Mouse (Mus musculus) heart, postnatal 0 days (tissue): ENCODE measurements at regions not wholly inside any gene's neighbourhood (a gene's known extent, or its start where the extent isn't known, plus 50 kb on each side); places are given as distances from the start of the nearest gene placed in this dataset.

ENCODE experiments used
- ATAC-seq: fragments of 200-750 bp; cut with Nextera tagmentation; 2 replicates; pipeline ENCODE4 v1.8.0; 2017; ENCODE audit warnings: low read depth, moderate number of reproducible peaks, moderate library complexity; ENCODE audit not compliant: insufficient read depth
- DNase-seq: peaks from one replicate; pipeline ENCODE4 v3.0.0-alpha.2; 2016; ENCODE audit warnings: low spot score
- H3K27ac ChIP-seq: fragments of 300-500 bp; sonication (generic); 2 replicates; pipeline ENCODE4 v1.5.1; 2014; ENCODE audit warnings: low read depth, mild to moderate bottlenecking
- H3K27me3 ChIP-seq: fragments of 300-500 bp; sonication (generic); 2 replicates; pipeline ENCODE4 v1.6.1; 2014; ENCODE audit warnings: low read length, mixed read lengths; ENCODE audit not compliant: control insufficient read depth, insufficient read depth
- H3K36me3 ChIP-seq: fragments of 300-500 bp; sonication (generic); replicated peaks from 2 replicates; pipeline ENCODE4 v1.6.1; 2014; ENCODE audit warnings: low read length, mixed read lengths; ENCODE audit not compliant: control insufficient read depth, insufficient read depth
- H3K4me1 ChIP-seq: fragments of 300-500 bp; sonication (generic); 2 replicates; pipeline ENCODE4 v1.6.1; 2014; ENCODE audit warnings: antibody characterized with exemption; ENCODE audit not compliant: control insufficient read depth, insufficient read depth
- H3K4me2 ChIP-seq: fragments of 300-500 bp; sonication (generic); 2 replicates; pipeline ENCODE4 v1.6.1; 2014; ENCODE audit warnings: low read depth, mild to moderate bottlenecking, low read length, moderate library complexity
- H3K4me3 ChIP-seq: fragments of 300-500 bp; sonication (generic); 2 replicates; pipeline ENCODE4 v1.5.1; 2014; ENCODE audit warnings: low read depth, low read length
- H3K9ac ChIP-seq: fragments of 300-500 bp; sonication (generic); replicated peaks from 2 replicates; pipeline ENCODE4 v1.6.1; 2014; ENCODE audit warnings: low read depth, low read length, mixed read lengths
- H3K9me3 ChIP-seq: fragments of 300-500 bp; sonication (generic); replicated peaks from 2 replicates; pipeline ENCODE4 v1.6.1; 2016; ENCODE audit warnings: low read length; ENCODE audit not compliant: control insufficient read depth
- CTCF ChIP-seq: IDR thresholded peaks from 2 replicates; pipeline ENCODE4 v1.5.1; 2016; ENCODE audit warnings: antibody characterized with exemption, control low read depth, low read depth
- EP300 ChIP-seq: IDR thresholded peaks from 2 replicates; pipeline ENCODE4 v1.6.1; 2016; ENCODE audit warnings: antibody characterized with exemption, low read depth
- WGBS: fragments of 180-500 bp; shearing (Covaris S2); extraction: QIAGEN DNeasy Blood & Tissue Kit; methylation state at CpG from one replicate; pipeline ENCODE4 v1.1.7; 2014; 5-methylcytosine and 5-hydroxymethylcytosine counted together

DNA sequence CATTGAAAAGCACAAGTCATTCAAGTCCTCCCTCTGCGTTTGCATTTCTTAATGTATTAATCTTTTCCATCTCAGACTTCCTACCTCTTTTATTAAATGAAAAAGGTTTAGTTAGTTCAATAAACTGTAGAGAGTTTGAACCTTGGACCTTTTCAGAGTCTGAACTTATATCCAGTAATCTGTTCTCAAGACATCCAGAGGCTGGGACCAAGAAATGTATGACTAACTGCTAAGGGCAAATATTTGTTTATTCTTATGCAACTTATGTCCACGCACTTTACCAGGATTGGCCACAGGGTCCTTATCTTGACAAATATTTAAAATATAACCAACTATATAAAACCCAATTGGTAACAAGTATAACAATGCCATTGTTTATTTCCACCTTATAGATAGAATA is 270.9 kb downstream of the Hsfy2 start:
- DNase-seq (no peak), ATAC-seq (no peak)
- no peak overlapping the region for H3K9ac ChIP-seq
- no peak overlapping the region for H3K27ac ChIP-seq
- no peaks in the 10 kb centered on the region for H3K27me3 ChIP-seq
- H3K9me3 ChIP-seq, result no peaks in the 10 kb centered on the region
- TF ChIP-seq CTCF, result no peak
- TF ChIP-seq EP300, result no peak
- H3K36me3 ChIP-seq, result no peaks in the 10 kb centered on the region
- H3K4me1 ChIP-seq, result no peaks in the 10 kb centered on the region
- H3K4me2 ChIP-seq, result no peak overlapping the region
- 75% methylated on average over 2 of the region's 2 CpGs for WGBS
- no peak overlapping the region for H3K4me3 ChIP-seq

DNA sequence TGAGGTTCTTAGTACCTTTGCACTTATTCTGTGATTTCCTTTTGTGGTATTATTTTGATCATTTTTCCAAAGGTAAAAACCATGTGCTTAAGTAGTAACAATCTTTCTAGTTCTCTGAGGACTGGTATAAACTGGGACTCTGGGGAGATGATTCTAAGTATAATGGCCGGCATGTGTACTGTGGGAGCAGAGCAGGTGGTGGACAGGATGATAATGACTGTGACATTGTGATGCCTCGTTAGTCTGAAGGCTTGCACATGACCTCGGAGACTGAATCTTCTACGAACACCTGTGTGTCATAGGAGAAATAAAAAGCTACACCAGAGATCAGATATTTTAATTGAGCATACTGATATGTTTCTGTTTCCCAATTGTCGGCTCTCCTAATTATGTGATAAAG is 276.4 kb downstream of the Hsfy2 start:
- Histone ChIP-seq H3K4me2 (no peak overlapping the region), H3K36me3 (no peaks in the 10 kb centered on the region), H3K9ac (no peak overlapping the region), H3K9me3 (no peaks in the 10 kb centered on the region), H3K4me1 (no peaks in the 10 kb centered on the region), H3K27ac (no peak overlapping the region), H3K27me3 (no peaks in the 10 kb centered on the region), H3K4me3 (no peak overlapping the region)
- ATAC-seq (no peak), DNase-seq (no peak)
- TF ChIP-seq CTCF, result no peak
- TF ChIP-seq EP300, result no peak
- WGBS, result 77% methylated on average over 5 of the region's 5 CpGs

DNA sequence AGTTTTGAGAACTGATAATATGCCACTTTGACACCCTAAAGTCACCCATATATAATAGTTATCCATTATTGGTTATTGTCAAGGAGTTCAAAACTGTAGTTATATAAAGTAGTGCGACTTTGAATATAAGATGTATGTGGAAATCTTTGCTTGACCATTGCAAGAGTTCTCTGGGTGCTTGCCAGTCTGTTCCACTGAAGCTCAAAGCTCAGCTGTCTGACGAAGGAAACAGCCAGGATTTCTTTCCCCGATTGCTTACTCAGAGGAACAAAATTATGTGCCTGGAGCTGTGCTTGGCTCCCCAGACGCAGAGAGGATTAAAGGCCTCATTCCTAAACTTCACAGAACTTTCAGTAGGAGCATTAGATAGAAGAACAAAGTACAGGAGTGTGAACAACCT is 290.6 kb downstream of the Hsfy2 start:
- DNase-seq, result no peak
- H3K4me2 ChIP-seq, result no peak overlapping the region
- no peaks in the 10 kb centered on the region for H3K9me3 ChIP-seq
- 63% methylated on average over 4 of the region's 4 CpGs for WGBS
- ATAC-seq, result no peak
- H3K27ac ChIP-seq, result no peak overlapping the region
- H3K36me3 ChIP-seq, result no peaks in the 10 kb centered on the region
- no peak overlapping the region for H3K4me3 ChIP-seq
- H3K27me3 ChIP-seq, result no peaks in the 10 kb centered on the region
- no peak overlapping the region for H3K9ac ChIP-seq
- H3K4me1 ChIP-seq, result no peaks in the 10 kb centered on the region
- TF ChIP-seq EP300, result no peak

GRCm38 (mm10) chr1:56344952-56345351 is 292.3 kb downstream of the Hsfy2 start:
- Histone ChIP-seq H3K27ac (no peak overlapping the region), H3K4me3 (no peak overlapping the region), H3K4me1 (no peaks in the 10 kb centered on the region), H3K27me3 (no peaks in the 10 kb centered on the region), H3K9ac (no peak overlapping the region), H3K4me2 (no peak overlapping the region), H3K9me3 (no peaks in the 10 kb centered on the region), H3K36me3 (no peaks in the 10 kb centered on the region)
- TF ChIP-seq CTCF (no peak), EP300 (no peak)
- ATAC-seq (no peak), DNase-seq (no peak)
- 57% methylated on average over 6 of the region's 6 CpGs for WGBS

GRCm38 (mm10) chr1:56327381-56327780 is 309.9 kb downstream of the Hsfy2 start:
- H3K27ac ChIP-seq, result no peak overlapping the region
- no peak for ATAC-seq
- TF ChIP-seq CTCF, result no peak
- TF ChIP-seq EP300, result no peak
- no peaks in the 10 kb centered on the region for H3K27me3 ChIP-seq
- H3K4me3 ChIP-seq, result no peak overlapping the region
- WGBS, result 65% methylated on average over 5 of the region's 5 CpGs
- no peak for DNase-seq
- H3K4me1 ChIP-seq, result no peaks in the 10 kb centered on the region
- H3K4me2 ChIP-seq, result no peak overlapping the region
- H3K9ac ChIP-seq, result no peak overlapping the region
- H3K9me3 ChIP-seq, result no peaks in the 10 kb centered on the region
- no peaks in the 10 kb centered on the region for H3K36me3 ChIP-seq

- 69% methylated on average over 3 of the region's 3 CpGs for WGBS
- ATAC-seq, result no peak
- no peak for DNase-seq
- Histone ChIP-seq H3K4me2 (no peak overlapping the region), H3K9ac (no peak overlapping the region), H3K9me3 (no peaks in the 10 kb centered on the region), H3K36me3 (no peaks in the 10 kb centered on the region), H3K4me3 (no peak overlapping the region), H3K27me3 (no peaks in the 10 kb centered on the region), H3K4me1 (no peaks in the 10 kb centered on the region), H3K27ac (no peak overlapping the region)
- TF ChIP-seq CTCF (no peak), EP300 (no peak)
Observed at GRCm38 (mm10) chr1:56308586-56308985, 328.6 kb downstream of the Hsfy2 start.
